Comparison of ENCODE assay signal across 12 mouse cellular contexts in the genomic region with DNA sequence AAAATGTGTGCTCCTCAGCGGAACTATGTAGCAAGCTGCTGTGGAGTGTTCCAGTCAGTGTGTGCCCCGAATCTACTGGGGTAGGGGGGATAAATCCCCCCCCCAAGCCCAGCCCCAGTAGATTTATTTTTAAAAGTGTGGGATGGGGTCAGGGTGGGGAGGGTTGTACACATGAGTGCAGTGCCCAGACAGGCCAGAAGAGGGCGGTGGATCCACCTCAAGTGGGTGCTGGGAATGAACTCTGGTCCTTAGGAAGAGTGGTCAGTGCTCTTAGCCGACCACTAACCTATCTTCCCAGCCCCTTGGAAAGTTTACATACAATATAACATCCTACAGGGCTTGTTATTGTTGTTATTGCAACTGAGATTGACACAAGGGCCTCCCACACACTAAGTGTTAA. TPM values are rescaled to one million over a fixed set of nuclear protein-coding genes. Genes with fewer than 3 reads are reported as not detected.
DNase-seq lines count a peak whose midpoint lies in the region; ATAC-seq and TF ChIP-seq lines count a peak whose summit lies in the region.
"Had no signal": no experiment of that assay in that cellular context is flagged by ENCODE, and none has a peak within 500 bp of the region (broad histone marks: within the 10 kb centered on the region; RNA-seq: fewer than 3 reads in every experiment).

No protein-coding gene starts in this region.

- H3K36me3 ChIP-seq in lung, postnatal 0 days (ENCODE audit: insufficient read depth, low read length), result no peaks in the 10 kb centered on the region
- H3K36me3 ChIP-seq in forebrain, embryonic 16.5 days (ENCODE audit: control insufficient read depth, insufficient read depth), result no peaks in the 10 kb centered on the region
- H3K36me3 ChIP-seq: neural tube, embryonic 15.5 days had no signal

- peak; percentile 17 for DNase-seq in gastrocnemius, postnatal 10 days
- no peak for DNase-seq in gastrocnemius, postnatal 25 days
- no peak for DNase-seq in lung, postnatal 0 days (ENCODE audit: low spot score)
- DNase-seq in lung, adult 18-20 months, result no peak
- no peak for DNase-seq in Patski (ENCODE audit: low read depth, low spot score)
- DNase-seq in naive thymus-derived CD4-positive, alpha-beta T cell, adult 2 months (ENCODE audit: low read depth), result peak; percentile 22
- DNase-seq in Muller cell, postnatal 12 days (ENCODE audit: inconsistent ontology term), result no peak
- DNase-seq: forebrain, postnatal 0 days; heart, postnatal 36 days had no signal

- TF ChIP-seq CTCF in lung, postnatal 0 days (IDR thresholded peaks at IDR 0.05), result peak; percentile 46
- TF ChIP-seq CTCF in Patski (IDR thresholded peaks at IDR 0.05), result peak; percentile 57

- in situ Hi-C loops in Patski (cut with MboI; ENCODE audit: low pct_unique_long_range_greater_than_20kb), result no loop called here

- 45% methylated on average over 4 of the region's 4 CpGs for WGBS in lung, postnatal 0 days
- WGBS in forebrain, embryonic 16.5 days, result 52% methylated on average over 4 of the region's 4 CpGs

- H3K4me2 ChIP-seq in lung, postnatal 0 days (replicated peaks; ENCODE audit: low read depth, low read length), result no peak overlapping the region
- no peak overlapping the region for H3K4me2 ChIP-seq in forebrain, embryonic 16.5 days (ENCODE audit: low read length)
- H3K4me2 ChIP-seq: neural tube, embryonic 15.5 days had no signal

- CTCF ChIA-PET in Patski (lab: Charles Lee), result interaction anchor here (0.8 to 1.5 kb wide), 4 partner anchors 10 to 51 kb away, joined by 3 to 4 read pairs (median 3); no protein-coding TSS in a partner anchor

- ATAC-seq in lung, postnatal 0 days, result no peak
- no peak for ATAC-seq in Patski
- no peak for ATAC-seq in forebrain, embryonic 16.5 days
- ATAC-seq: forebrain, postnatal 0 days had no signal

- no peaks in the 10 kb centered on the region for H3K9me3 ChIP-seq in lung, postnatal 0 days (ENCODE audit: low read length)
- no peaks in the 10 kb centered on the region for H3K9me3 ChIP-seq in forebrain, embryonic 16.5 days (ENCODE audit: control insufficient read depth, low read length)
- H3K9me3 ChIP-seq: megakaryocyte, embryonic 14.5 days; neural tube, embryonic 15.5 days had no signal

- TF ChIP-seq EP300 in lung, postnatal 0 days (IDR thresholded peaks at IDR 0.05), result no peak

- H3K27ac ChIP-seq in lung, postnatal 0 days (ENCODE audit: low read length), result no peak overlapping the region
- no peak overlapping the region for H3K27ac ChIP-seq in forebrain, embryonic 16.5 days (ENCODE audit: low read length)
- H3K27ac ChIP-seq: neural tube, embryonic 15.5 days had no signal

- no peak overlapping the region for H3K4me3 ChIP-seq in lung, postnatal 0 days (ENCODE audit: low read depth, low read length)
- H3K4me3 ChIP-seq in forebrain, embryonic 16.5 days (replicated peaks; ENCODE audit: low read length), result no peak overlapping the region
- H3K4me3 ChIP-seq: megakaryocyte, embryonic 14.5 days; neural tube, embryonic 15.5 days had no signal

- H3K27me3 ChIP-seq in lung, postnatal 0 days (replicated peaks; ENCODE audit: insufficient read depth, low read length), result no peaks in the 10 kb centered on the region
- peaks cover 18% of the 10 kb centered on the region for H3K27me3 ChIP-seq in Patski
- no peaks in the 10 kb centered on the region for H3K27me3 ChIP-seq in forebrain, embryonic 16.5 days (replicated peaks; ENCODE audit: control insufficient read depth, insufficient read depth, low read length)
- H3K27me3 ChIP-seq: neural tube, embryonic 15.5 days had no signal

- no peak overlapping the region for H3K9ac ChIP-seq in lung, postnatal 0 days (replicated peaks; ENCODE audit: low read depth)
- no peak overlapping the region for H3K9ac ChIP-seq in forebrain, embryonic 16.5 days (replicated peaks; ENCODE audit: low read depth, low read length)
- H3K9ac ChIP-seq: forebrain, postnatal 0 days; neural tube, embryonic 15.5 days had no signal

- H3K4me1 ChIP-seq in lung, postnatal 0 days (ENCODE audit: insufficient read depth, low read depth, low read length), result no peaks in the 10 kb centered on the region
- H3K4me1 ChIP-seq in forebrain, embryonic 16.5 days (replicated peaks; ENCODE audit: control insufficient read depth, insufficient read depth, low read length), result peaks cover 1% of the 10 kb centered on the region

- POLR2A ChIA-PET in Patski (lab: Charles Lee), result no interaction called here

RNA-seq across cellular contexts. Expression of gene Chchd6, which starts 12.5 kb away (rescaled TPM):
- 1 to 10 TPM; 5.3 to 5.7 TPM for total RNA-seq in gastrocnemius, postnatal 10 days (2021)
- total RNA-seq in gastrocnemius, postnatal 25 days (2021), result 1 to 10 TPM; 1.6 to 3.0 TPM
- polyA plus RNA-seq in lung, postnatal 0 days (2015; fragmentation: Nextera tagmentation; extraction: Ambion mirVana), result 24.6 and 25.0 TPM in 2 replicates
- polyA plus RNA-seq in Patski (2021), result 53.2 TPM
- polyA plus RNA-seq in forebrain, embryonic 16.5 days (2015; fragmentation: Nextera tagmentation; extraction: Ambion mirVana), result 145 and 168 TPM in 2 replicates

RNA-seq across cellular contexts. Expression of gene Txnrd3, which starts 35.8 kb away (rescaled TPM):
- total RNA-seq in gastrocnemius, postnatal 10 days (2021), result 1 to 10 TPM; 9.1 TPM
- total RNA-seq in gastrocnemius, postnatal 25 days (2021), result 1 to 10 TPM; 4.3 to 4.7 TPM
- polyA plus RNA-seq in lung, postnatal 0 days (2015; fragmentation: Nextera tagmentation; extraction: Ambion mirVana), result 20.6 and 26.3 TPM in 2 replicates
- 26.7 TPM for polyA plus RNA-seq in Patski (2021)
- 11.1 and 11.9 TPM in 2 replicates for polyA plus RNA-seq in forebrain, embryonic 16.5 days (2015; fragmentation: Nextera tagmentation; extraction: Ambion mirVana)

Comparison
In these comparisons a context has a peak if more than half of its experiments do, and no peak if none do; other contexts are left out.
1. DNase-seq: peak in gastrocnemius, postnatal 10 days (single experiment) and naive thymus-derived CD4-positive, alpha-beta T cell, adult 2 months (single experiment); none in gastrocnemius, postnatal 25 days (single experiment), lung, postnatal 0 days (single experiment), lung, adult 18-20 months (0 of 2), Patski (single experiment) and Muller cell, postnatal 12 days (single experiment).